9 mouse cellular contexts compared by ENCODE assay signal in the genomic region with DNA sequence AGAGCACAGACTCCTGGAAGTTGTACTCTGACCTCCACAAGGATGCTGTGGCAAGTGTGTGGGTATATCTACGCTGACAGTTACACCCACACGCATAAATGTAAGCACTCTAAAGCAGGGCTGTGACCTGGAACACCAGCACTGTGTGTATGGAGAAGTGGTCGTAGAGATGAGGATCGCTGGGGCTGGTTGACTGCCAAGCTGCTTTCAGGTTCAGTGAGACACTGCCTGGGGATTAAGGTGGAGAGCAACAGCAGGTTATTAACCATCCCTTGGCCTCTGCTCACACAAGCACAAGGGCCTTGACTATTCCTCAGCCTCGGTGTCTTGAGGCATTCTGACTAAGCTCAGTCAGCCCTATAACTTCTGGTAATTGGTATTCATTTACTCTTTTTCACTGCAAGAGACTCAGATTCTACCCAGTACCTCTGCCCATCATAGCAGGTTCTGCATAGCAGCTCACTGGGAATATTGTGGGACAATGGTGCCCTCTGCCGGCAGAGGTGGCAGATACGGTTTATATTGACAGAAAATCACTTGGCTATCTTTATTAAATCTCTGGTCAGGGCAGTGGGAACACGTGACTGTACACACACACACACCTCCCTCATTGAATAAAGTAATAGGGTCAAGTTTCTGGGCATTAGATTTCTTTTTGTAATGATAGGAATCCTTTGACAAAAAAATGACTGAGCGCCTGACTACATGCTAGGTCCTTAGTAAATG. TPM values are rescaled to one million over a fixed set of nuclear protein-coding genes. Genes with fewer than 3 reads are reported as not detected.
A peak's percentile ranks its signal among the peaks of the same experiment; 100 is the strongest.
DNase-seq lines count a peak whose midpoint lies in the region; ATAC-seq and TF ChIP-seq lines count a peak whose summit lies in the region.
"Had no signal": no experiment of that assay in that cellular context is flagged by ENCODE, and none has a peak within 500 bp of the region (broad histone marks: within the 10 kb centered on the region; RNA-seq: fewer than 3 reads in every experiment).

No protein-coding gene starts in this region.

- WGBS in intestine, postnatal 0 days = 35% methylated on average over 9 of the region's 9 CpGs
- 37% methylated on average over 9 of the region's 9 CpGs for whole genome bisulfite sequencing in limb, embryonic 11.5 days
- 29% methylated on average over 9 of the region's 9 CpGs for WGBS in stomach, postnatal 0 days

- TF ChIP-seq EP300 in stomach, postnatal 0 days (optimal IDR thresholded peaks at IDR 0.05) = no peak

- H3K4me2 ChIP-seq in intestine, postnatal 0 days (replicated peaks; ENCODE audit: low read depth) = no peak overlapping the region
- no peak overlapping the region for H3K4me2 ChIP-seq in limb, embryonic 11.5 days (ENCODE audit: low read depth, severe bottlenecking)
- H3K4me2 ChIP-seq in stomach, postnatal 0 days (replicated peaks; ENCODE audit: low read depth) = no peak overlapping the region

- no peaks in the 10 kb centered on the region for H3K4me1 ChIP-seq in intestine, postnatal 0 days (replicated peaks; ENCODE audit: control insufficient read depth, insufficient read depth, low read length)
- H3K4me1 ChIP-seq in limb, embryonic 11.5 days (ENCODE audit: control insufficient read depth, insufficient read depth, low read length) = no peaks in the 10 kb centered on the region
- no peaks in the 10 kb centered on the region; the same call in 1 of the 2 replicates for H3K4me1 ChIP-seq in stomach, postnatal 0 days (replicated peaks; ENCODE audit: control insufficient read depth, insufficient read depth)

- no peak overlapping the region for H3K9ac ChIP-seq in intestine, postnatal 0 days (ENCODE audit: low read depth, low read length)
- H3K9ac ChIP-seq in limb, embryonic 11.5 days (ENCODE audit: low read length) = no peak overlapping the region
- H3K9ac ChIP-seq in stomach, postnatal 0 days (ENCODE audit: low read length) = no peak overlapping the region

- H3K9me3 ChIP-seq in intestine, postnatal 0 days (ENCODE audit: control insufficient read depth) = no peaks in the 10 kb centered on the region
- H3K9me3 ChIP-seq in limb, embryonic 11.5 days (ENCODE audit: control insufficient read depth, low read length) = no peaks in the 10 kb centered on the region; the same call in 1 of the 2 replicates
- H3K9me3 ChIP-seq in stomach, postnatal 0 days (ENCODE audit: control insufficient read depth, low read length) = no peaks in the 10 kb centered on the region

- no peak for ATAC-seq in intestine, postnatal 0 days
- ATAC-seq in limb, embryonic 11.5 days (ENCODE audit: insufficient number of reproducible peaks, low FRiP score, low TSS enrichment, low read depth) = no peak
- no peak for ATAC-seq in stomach, postnatal 0 days (ENCODE audit: low FRiP score, low TSS enrichment)

- no peaks in the 10 kb centered on the region for H3K27me3 ChIP-seq in intestine, postnatal 0 days (replicated peaks; ENCODE audit: control insufficient read depth, insufficient read depth, low read length)
- no peaks in the 10 kb centered on the region for H3K27me3 ChIP-seq in limb, embryonic 11.5 days (ENCODE audit: control insufficient read depth, insufficient read depth, low read length)
- H3K27me3 ChIP-seq in stomach, postnatal 0 days (ENCODE audit: control insufficient read depth, insufficient read depth, low read length) = no peaks in the 10 kb centered on the region

- peaks cover 13% of the 10 kb centered on the region for H3K36me3 ChIP-seq in intestine, postnatal 0 days (ENCODE audit: control insufficient read depth, insufficient read depth)
- peaks cover 15% of the 10 kb centered on the region for H3K36me3 ChIP-seq in limb, embryonic 11.5 days (ENCODE audit: control insufficient read depth, insufficient read depth, low read length)
- H3K36me3 ChIP-seq in stomach, postnatal 0 days (ENCODE audit: control insufficient read depth, insufficient read depth, low read length) = peaks cover 11% of the 10 kb centered on the region; the same call in 1 of the 2 replicates

- no peak overlapping the region for H3K4me3 ChIP-seq in intestine, postnatal 0 days (ENCODE audit: low read depth, low read length)
- H3K4me3 ChIP-seq in limb, embryonic 11.5 days (ENCODE audit: low read depth, low read length) = no peak overlapping the region
- no peak overlapping the region for H3K4me3 ChIP-seq in stomach, postnatal 0 days (ENCODE audit: low read depth, low read length)
- H3K4me3 ChIP-seq: erythroblast, embryonic 14.5 days had no signal

- peak; percentile 87 for TF ChIP-seq CTCF in intestine, postnatal 0 days (IDR thresholded peaks at IDR 0.05; ENCODE audit: low read depth)
- TF ChIP-seq CTCF in stomach, postnatal 0 days (IDR thresholded peaks at IDR 0.05; ENCODE audit: low read depth) = peak; percentile 90

- DNase-seq in 3T3-L1 (ENCODE audit: low read depth, low spot score) = peak; percentile 89
- peak; percentile 80 for DNase-seq in R1 (ENCODE audit: low read depth, low spot score)
- DNase-seq in cerebellum, postnatal 10 days = peak; percentile 94
- peak; percentile 74 to 81 for DNase-seq in frontal cortex, postnatal 25 days (ENCODE audit: low spot score in 2 of 2)
- peak; percentile 90 for DNase-seq in limb, embryonic 11.5 days (ENCODE audit: low spot score)
- DNase-seq in naive thymus-derived CD4-positive, alpha-beta T cell, adult 2 months (ENCODE audit: low read depth) = peak; percentile 91
- peak; percentile 88 for DNase-seq in stomach, postnatal 0 days (ENCODE audit: low spot score)

- no peak overlapping the region for H3K27ac ChIP-seq in intestine, postnatal 0 days (ENCODE audit: low read depth, low read length)
- no peak overlapping the region for H3K27ac ChIP-seq in limb, embryonic 11.5 days (replicated peaks; ENCODE audit: low read depth, low read length)
- H3K27ac ChIP-seq in stomach, postnatal 0 days (replicated peaks) = no peak overlapping the region

RNA-seq across cellular contexts. Expression of gene Qtrt1, which starts 1.9 kb away (rescaled TPM):
- polyA plus RNA-seq in intestine, postnatal 0 days (2015; fragmentation: Nextera tagmentation; extraction: Ambion mirVana) = 16.9 and 17.9 TPM in 2 replicates
- polyA plus RNA-seq in limb, embryonic 11.5 days (2014; fragmentation: Nextera tagmentation; extraction: Ambion mirVana) = 48.3 and 50.3 TPM in 2 replicates
- 27.9 and 30.8 TPM in 2 replicates for polyA plus RNA-seq in stomach, postnatal 0 days (2015; fragmentation: Nextera tagmentation; extraction: Ambion mirVana)

RNA-seq across cellular contexts. Expression of gene Dnm2, which starts 15.0 kb away (rescaled TPM):
- polyA plus RNA-seq in intestine, postnatal 0 days (2015; fragmentation: Nextera tagmentation; extraction: Ambion mirVana) = 69.6 and 74.7 TPM in 2 replicates
- polyA plus RNA-seq in limb, embryonic 11.5 days (2014; fragmentation: Nextera tagmentation; extraction: Ambion mirVana) = 66.4 and 67.0 TPM in 2 replicates
- 76.0 and 78.4 TPM in 2 replicates for polyA plus RNA-seq in stomach, postnatal 0 days (2015; fragmentation: Nextera tagmentation; extraction: Ambion mirVana)

RNA-seq across cellular contexts. Expression of gene Ilf3, which starts 42.1 kb away (rescaled TPM):
- 41.0 and 42.8 TPM in 2 replicates for polyA plus RNA-seq in intestine, postnatal 0 days (2015; fragmentation: Nextera tagmentation; extraction: Ambion mirVana)
- polyA plus RNA-seq in limb, embryonic 11.5 days (2014; fragmentation: Nextera tagmentation; extraction: Ambion mirVana) = 268 and 285 TPM in 2 replicates
- polyA plus RNA-seq in stomach, postnatal 0 days (2015; fragmentation: Nextera tagmentation; extraction: Ambion mirVana) = 41.4 and 45.2 TPM in 2 replicates
